Mouse (Mus musculus) MEL (cell line): ENCODE measurements around the gene Amhr2.

Source experiments
- BHLHE40 ChIP-seq: IDR thresholded peaks from 2 replicates; pipeline ENCODE4 v1.6.1; 2012; ENCODE audit warnings: low read depth, mild to moderate bottlenecking, inconsistent platforms, low read length, improper control_type of control experiment, borderline replicate concordance
- CHD1 ChIP-seq: IDR thresholded peaks from 2 replicates; pipeline ENCODE4 v1.6.1; 2012; ENCODE audit warnings: low read depth, mild to moderate bottlenecking, inconsistent platforms, low read length, improper control_type of control experiment
- CTCF ChIP-seq, 3 experiments: IDR thresholded peaks in 2 of 3; conservative IDR thresholded peaks in 1 of 3; 2 replicates each; pipeline ENCODE4 v1.5.1; 2011 to 2012; ENCODE audit warnings: low read length in 3 of 3, low read depth in 2 of 3, mild to moderate bottlenecking in 2 of 3, improper control_type of control experiment in 1 of 3, inconsistent platforms in 1 of 3, mixed read lengths in 1 of 3, moderate library complexity in 1 of 3; ENCODE audit not compliant: control insufficient read depth in 1 of 3, insufficient read depth in 1 of 3, poor library complexity in 1 of 3, severe bottlenecking in 1 of 3
- EP300 ChIP-seq, 2 experiments: IDR thresholded peaks; 2 replicates each; pipeline ENCODE4 v1.6.1; 2011; ENCODE audit warnings: improper control_type of control experiment in 2 of 2, low read length in 2 of 2, low read depth in 1 of 2, mild to moderate bottlenecking in 1 of 2
- ETS1 ChIP-seq: IDR thresholded peaks from 2 replicates; pipeline ENCODE4 v1.6.1; 2012; ENCODE audit warnings: low read depth, mild to moderate bottlenecking, inconsistent platforms, low read length, improper control_type of control experiment, moderate library complexity
- GATA1 ChIP-seq: IDR thresholded peaks from 2 replicates; pipeline ENCODE4 v1.6.1; 2011; ENCODE audit warnings: low read depth, low read length, improper control_type of control experiment
- HCFC1 ChIP-seq: IDR thresholded peaks from 2 replicates; pipeline ENCODE4 v1.6.1; 2012; ENCODE audit warnings: low read depth, mild to moderate bottlenecking, inconsistent platforms, low read length, improper control_type of control experiment, moderate library complexity
- MEF2A ChIP-seq: IDR thresholded peaks from 2 replicates; pipeline ENCODE4 v1.6.1; 2014; ENCODE audit warnings: low read depth, mild to moderate bottlenecking, inconsistent platforms, low read length, improper control_type of control experiment; ENCODE audit not compliant: poor library complexity, insufficient replicate concordance, severe bottlenecking; ENCODE audit errors: extremely low read depth
- NRF1 ChIP-seq: IDR thresholded peaks from 2 replicates; pipeline ENCODE4 v1.6.1; 2014; ENCODE audit warnings: low read depth, mild to moderate bottlenecking, inconsistent platforms, low read length, improper control_type of control experiment, moderate library complexity; ENCODE audit not compliant: poor library complexity, insufficient read depth, severe bottlenecking
- SMC3 ChIP-seq: IDR thresholded peaks from 2 replicates; pipeline ENCODE4 v1.6.1; 2011; ENCODE audit warnings: low read depth, low read length, improper control_type of control experiment
- ZMIZ1 ChIP-seq: IDR thresholded peaks from 2 replicates; pipeline ENCODE4 v1.6.1; 2012; ENCODE audit warnings: low read depth, mild to moderate bottlenecking, inconsistent platforms, low read length, improper control_type of control experiment, moderate library complexity
- ZNF384 ChIP-seq: IDR thresholded peaks from 2 replicates; pipeline ENCODE4 v1.6.1; 2012; ENCODE audit warnings: low read depth, mild to moderate bottlenecking, inconsistent platforms, low read length, improper control_type of control experiment

GRCm38 (mm10) chr15:102411077-102411476 is 34.1 kb upstream of the Amhr2 start:
- TF ChIP-seq CTCF (IDR thresholded peaks at IDR 0.05 in 2 of 3, conservative IDR thresholded peaks at IDR 0.05 in 1 of 3; ENCODE audit: control insufficient read depth in 1 of 3, insufficient read depth in 1 of 3, low read depth in 2 of 3, low read length in 3 of 3, poor library complexity in 1 of 3, severe bottlenecking in 1 of 3) (no peak), BHLHE40 (no peak), ETS1 (no peak), ZMIZ1 (no peak), GATA1 (no peak), CHD1 (no peak), HCFC1 (no peak), NRF1 (no peak), SMC3 (no peak), ZNF384 (peak; percentile 50), EP300 (IDR thresholded peaks at IDR 0.05; ENCODE audit: low read depth in 1 of 2, low read length in 2 of 2) (no peak), MEF2A (no peak)
